Mouse (Mus musculus) limb, embryonic 12.5 days (tissue): ENCODE measurements around the gene Hmgxb4. TPM values are rescaled to one million over a fixed set of nuclear protein-coding genes. Genes with fewer than 3 reads are reported as not detected.

Experiments
- ATAC-seq: fragments of 200-750 bp; cut with Nextera tagmentation; 2 replicates; pipeline ENCODE4 v1.8.0; 2017; ENCODE audit warnings: low read depth, moderate TSS enrichment; ENCODE audit not compliant: insufficient number of reproducible peaks, insufficient read depth, low FRiP score, low TSS enrichment
- H3K27ac ChIP-seq: fragments of 300-500 bp; sonication (generic); 2 replicates; pipeline ENCODE4 v1.5.1; 2016; ENCODE audit warnings: mild to moderate bottlenecking, moderate library complexity
- H3K27me3 ChIP-seq: fragments of 300-500 bp; sonication (generic); 2 replicates; pipeline ENCODE4 v1.6.1; 2016; ENCODE audit warnings: mild to moderate bottlenecking, moderate library complexity
- H3K36me3 ChIP-seq: fragments of 300-500 bp; sonication (generic); 2 replicates; pipeline ENCODE4 v1.6.1; 2016; ENCODE audit warnings: mild to moderate bottlenecking, moderate library complexity
- H3K4me1 ChIP-seq: fragments of 300-500 bp; sonication (generic); replicated peaks from 2 replicates; pipeline ENCODE4 v1.6.1; 2016
- H3K4me2 ChIP-seq: fragments of 300-500 bp; sonication (generic); 2 replicates; pipeline ENCODE4 v1.6.1; 2016; ENCODE audit warnings: mild to moderate bottlenecking, moderate library complexity
- H3K4me3 ChIP-seq: fragments of 300-500 bp; sonication (generic); replicated peaks from 2 replicates; pipeline ENCODE4 v1.5.1; 2016; ENCODE audit warnings: mild to moderate bottlenecking
- H3K9ac ChIP-seq: fragments of 300-500 bp; sonication (generic); replicated peaks from 2 replicates; pipeline ENCODE4 v1.6.1; 2016; ENCODE audit warnings: mild to moderate bottlenecking, moderate library complexity
- H3K9me3 ChIP-seq: fragments of 300-500 bp; sonication (generic); 2 replicates; pipeline ENCODE4 v1.6.1; 2016; ENCODE audit warnings: mild to moderate bottlenecking, moderate library complexity
- WGBS: fragments of 180-500 bp; shearing (Covaris S2); methylation state at CpG from one replicate; pipeline ENCODE4 v1.1.7; 2016; 5-methylcytosine and 5-hydroxymethylcytosine counted together
- polyA plus RNA-seq: library from polyadenylated mRNA; unstranded; fragments of >200 nt; fragmentation: Nextera tagmentation; extraction: Ambion mirVana; gene quantifications from 2 replicates; pipeline ENCODE4 v1.2.1, GENCODE M21; 2016

Hmgxb4 gene
- polyA plus RNA-seq, 1 experiment from 2014 or later = 49.3 TPM

DNA sequence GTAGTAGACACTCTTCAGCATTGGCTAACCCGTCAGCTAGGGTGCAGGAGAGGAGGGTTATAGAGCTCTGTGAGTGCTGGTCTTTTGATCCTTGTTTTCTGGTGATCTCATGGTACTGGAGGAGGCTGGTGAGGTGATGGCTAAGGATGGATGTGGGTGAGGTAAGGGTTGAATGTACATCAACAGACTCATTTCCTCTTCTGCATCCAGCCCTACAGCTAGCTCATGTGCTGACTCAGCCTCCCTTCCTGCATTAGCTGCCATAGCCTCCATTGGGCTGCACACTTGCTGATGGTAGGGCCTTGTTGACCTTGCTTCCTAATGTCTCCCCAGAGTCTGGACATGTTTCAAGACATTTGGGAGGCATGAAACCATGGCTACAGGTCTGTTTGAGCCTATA lies 49.8 kb downstream of the Hmgxb4 start:
- WGBS = 85% methylated on average over 1 of the region's 1 CpGs
- ATAC-seq = no peak

GRCm38 (mm10) chr8:75046303-75046702 lies 53.1 kb downstream of the Hmgxb4 start:
- no peak for ATAC-seq
- WGBS = 100% methylated on average over 1 of the region's 1 CpGs

More for the DNA sequence above, 49.8 kb downstream of the Hmgxb4 start:
- no peak overlapping the region for H3K4me3 ChIP-seq
- H3K4me1 ChIP-seq = peaks cover 5% of the 10 kb centered on the region; the same call in 1 of the 2 replicates
- H3K27me3 ChIP-seq = no peaks in the 10 kb centered on the region
- H3K9me3 ChIP-seq = no peaks in the 10 kb centered on the region
- H3K36me3 ChIP-seq = peaks cover under 1% of the 10 kb centered on the region; the same call in 1 of the 2 replicates
- H3K9ac ChIP-seq = no peak overlapping the region
- no peak overlapping the region for H3K4me2 ChIP-seq
- H3K27ac ChIP-seq = no peak overlapping the region

DNA sequence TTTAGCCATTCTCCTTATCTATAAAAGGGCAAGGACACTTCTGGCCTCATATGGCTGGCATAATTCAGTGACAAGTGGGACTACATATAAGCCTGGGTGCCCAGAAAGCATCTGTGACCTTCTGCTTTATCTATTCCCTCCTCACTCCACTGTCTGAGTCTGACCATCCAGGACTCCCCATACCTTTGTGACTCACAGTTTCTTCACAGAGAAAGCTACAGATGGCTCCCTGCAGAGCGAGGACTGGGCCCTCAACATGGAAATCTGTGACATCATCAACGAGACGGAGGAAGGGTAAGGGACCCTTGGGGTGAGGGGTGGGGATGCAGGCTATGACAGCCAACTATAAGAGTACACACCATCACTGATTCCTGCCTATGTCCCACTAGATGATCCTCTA lies 54.6 kb downstream of the Hmgxb4 start:
- Histone ChIP-seq H3K36me3 (peaks cover 6% of the 10 kb centered on the region; the same call in 1 of the 2 replicates), H3K4me1 (no peaks in the 10 kb centered on the region), H3K9me3 (no peaks in the 10 kb centered on the region), H3K4me2 (no peak overlapping the region), H3K27me3 (no peaks in the 10 kb centered on the region), H3K9ac (no peak overlapping the region), H3K27ac (no peak overlapping the region), H3K4me3 (no peak overlapping the region)
- ATAC-seq = no peak
- 93% methylated on average over 3 of the region's 3 CpGs for WGBS

More at GRCm38 (mm10) chr8:75046303-75046702, 53.1 kb downstream of the Hmgxb4 start:
- Histone ChIP-seq H3K9ac (no peak overlapping the region), H3K4me2 (no peak overlapping the region), H3K27ac (no peak overlapping the region), H3K27me3 (no peaks in the 10 kb centered on the region), H3K36me3 (peaks cover 6% of the 10 kb centered on the region; the same call in 1 of the 2 replicates), H3K9me3 (no peaks in the 10 kb centered on the region), H3K4me3 (no peak overlapping the region), H3K4me1 (no peaks in the 10 kb centered on the region)

DNA sequence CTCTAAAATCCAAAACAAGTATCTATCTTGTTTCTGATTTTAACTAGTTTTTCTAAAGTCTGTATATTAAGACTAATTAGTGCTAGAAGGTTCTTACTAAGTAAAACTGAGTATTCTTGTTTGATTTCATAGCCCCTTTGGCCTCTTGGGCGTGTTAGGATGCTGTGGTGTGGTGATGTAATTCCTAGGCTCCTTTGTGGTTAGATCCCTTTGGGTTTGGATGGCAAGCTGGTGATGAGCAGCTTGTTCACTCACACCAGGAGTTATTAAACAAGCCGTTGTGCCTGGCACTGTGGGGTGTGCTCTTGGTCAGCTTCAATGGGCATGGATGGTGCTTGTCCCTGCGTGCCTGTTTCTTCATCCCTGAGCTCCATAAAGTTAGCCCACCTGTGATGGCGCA lies 60.2 kb downstream of the Hmgxb4 start:
- 82% methylated on average over 4 of the region's 4 CpGs for WGBS
- Histone ChIP-seq H3K4me1 (no peaks in the 10 kb centered on the region), H3K27ac (no peak overlapping the region), H3K4me2 (no peak overlapping the region), H3K27me3 (no peaks in the 10 kb centered on the region), H3K9me3 (no peaks in the 10 kb centered on the region), H3K9ac (no peak overlapping the region), H3K4me3 (no peak overlapping the region), H3K36me3 (peaks cover 12% of the 10 kb centered on the region; the same call in 1 of the 2 replicates)
- ATAC-seq = no peak

GRCm38 (mm10) chr8:75055673-75056072 lies 62.5 kb downstream of the Hmgxb4 start:
- Histone ChIP-seq H3K4me1 (no peaks in the 10 kb centered on the region), H3K27ac (no peak overlapping the region), H3K9me3 (no peaks in the 10 kb centered on the region), H3K36me3 (peaks cover 6% of the 10 kb centered on the region; the same call in 1 of the 2 replicates), H3K9ac (no peak overlapping the region), H3K27me3 (no peaks in the 10 kb centered on the region), H3K4me3 (no peak overlapping the region), H3K4me2 (no peak overlapping the region)
- 100% methylated on average over 2 of the region's 2 CpGs for WGBS
- no peak for ATAC-seq

- no peaks in the 10 kb centered on the region for H3K4me1 ChIP-seq
- no peaks in the 10 kb centered on the region for H3K9me3 ChIP-seq
- WGBS = 76% methylated on average over 6 of the region's 6 CpGs
- no peak for ATAC-seq
- no peak overlapping the region for H3K4me2 ChIP-seq
- H3K9ac ChIP-seq = no peak overlapping the region
- no peak overlapping the region for H3K27ac ChIP-seq
- no peak overlapping the region for H3K4me3 ChIP-seq
- peaks cover 19% of the 10 kb centered on the region for H3K36me3 ChIP-seq
- no peaks in the 10 kb centered on the region for H3K27me3 ChIP-seq
Observed at GRCm38 (mm10) chr8:75060022-75060421, 66.9 kb downstream of the Hmgxb4 start.

GRCm38 (mm10) chr8:75060815-75061214 lies 67.7 kb downstream of the Hmgxb4 start:
- no peaks in the 10 kb centered on the region for H3K27me3 ChIP-seq
- peaks cover 27% of the 10 kb centered on the region for H3K36me3 ChIP-seq
- H3K9ac ChIP-seq = no peak overlapping the region
- H3K27ac ChIP-seq = no peak overlapping the region
- H3K4me2 ChIP-seq = no peak overlapping the region
- H3K4me3 ChIP-seq = no peak overlapping the region
- H3K9me3 ChIP-seq = no peaks in the 10 kb centered on the region
- 83% methylated on average over 2 of the region's 2 CpGs for WGBS
- no peak for ATAC-seq
- no peaks in the 10 kb centered on the region for H3K4me1 ChIP-seq

DNA sequence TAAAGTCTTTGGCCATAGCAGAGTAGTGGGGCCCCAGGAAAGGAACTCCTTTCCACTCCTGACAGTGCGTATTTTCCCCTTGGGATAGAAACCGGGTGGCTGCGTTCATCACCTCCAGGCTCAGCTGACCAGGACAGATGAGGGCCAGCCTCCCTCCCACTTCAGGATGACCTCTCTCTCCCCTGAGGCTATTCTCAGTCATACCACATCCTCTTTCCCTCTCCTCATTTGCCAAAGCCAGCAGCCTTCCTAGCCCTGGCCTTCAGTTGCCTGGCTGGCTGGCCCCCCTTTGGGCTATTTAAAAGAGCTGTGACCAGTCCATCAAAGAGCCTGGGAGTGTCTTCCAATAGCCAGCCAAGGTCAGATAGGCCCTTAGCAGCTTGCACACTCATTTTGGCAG lies 70.1 kb downstream of the Hmgxb4 start:
- Histone ChIP-seq H3K4me2 (no peak overlapping the region), H3K4me1 (no peaks in the 10 kb centered on the region), H3K27me3 (no peaks in the 10 kb centered on the region), H3K4me3 (no peak overlapping the region), H3K27ac (no peak overlapping the region), H3K9ac (no peak overlapping the region), H3K9me3 (no peaks in the 10 kb centered on the region), H3K36me3 (peaks cover 31% of the 10 kb centered on the region)
- WGBS = 83% methylated on average over 3 of the region's 3 CpGs
- no peak for ATAC-seq

- peaks cover 33% of the 10 kb centered on the region for H3K36me3 ChIP-seq
- 88% methylated on average over 3 of the region's 3 CpGs for WGBS
Observed at GRCm38 (mm10) chr8:75064790-75065189, 71.6 kb downstream of the Hmgxb4 start.

DNA sequence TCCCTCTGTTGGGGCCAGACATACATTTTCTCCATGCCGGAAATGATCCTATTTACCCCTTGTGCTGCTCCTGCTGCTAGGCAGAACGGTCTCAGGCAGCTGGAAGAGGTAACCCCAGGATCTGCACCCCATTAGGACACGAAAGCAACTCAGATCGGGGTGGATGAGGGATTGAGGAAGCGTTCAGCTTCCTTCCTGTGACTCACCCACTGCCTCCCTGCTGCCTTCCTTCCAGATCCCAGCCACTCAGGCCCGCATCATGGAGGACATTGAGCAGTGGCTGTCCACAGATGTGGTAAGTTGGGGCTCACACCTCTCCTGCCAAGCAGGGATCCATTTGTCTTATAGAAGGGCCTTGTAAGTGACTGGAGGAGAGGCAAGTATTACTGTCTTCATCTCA lies 74.1 kb downstream of the Hmgxb4 start:
- Histone ChIP-seq H3K4me1 (no peaks in the 10 kb centered on the region), H3K9me3 (no peaks in the 10 kb centered on the region), H3K4me2 (no peak overlapping the region), H3K4me3 (no peak overlapping the region), H3K9ac (no peak overlapping the region), H3K36me3 (peaks cover 30% of the 10 kb centered on the region), H3K27ac (no peak overlapping the region), H3K27me3 (no peaks in the 10 kb centered on the region)
- WGBS = 78% methylated on average over 6 of the region's 6 CpGs
- ATAC-seq = no peak

More at GRCm38 (mm10) chr8:75064790-75065189, 71.6 kb downstream of the Hmgxb4 start:
- no peak overlapping the region for H3K27ac ChIP-seq
- H3K4me2 ChIP-seq = no peak overlapping the region
- H3K9me3 ChIP-seq = no peaks in the 10 kb centered on the region
- no peak overlapping the region for H3K9ac ChIP-seq
- no peak overlapping the region for H3K4me3 ChIP-seq
- no peak for ATAC-seq
- H3K4me1 ChIP-seq = no peaks in the 10 kb centered on the region
- H3K27me3 ChIP-seq = no peaks in the 10 kb centered on the region

DNA sequence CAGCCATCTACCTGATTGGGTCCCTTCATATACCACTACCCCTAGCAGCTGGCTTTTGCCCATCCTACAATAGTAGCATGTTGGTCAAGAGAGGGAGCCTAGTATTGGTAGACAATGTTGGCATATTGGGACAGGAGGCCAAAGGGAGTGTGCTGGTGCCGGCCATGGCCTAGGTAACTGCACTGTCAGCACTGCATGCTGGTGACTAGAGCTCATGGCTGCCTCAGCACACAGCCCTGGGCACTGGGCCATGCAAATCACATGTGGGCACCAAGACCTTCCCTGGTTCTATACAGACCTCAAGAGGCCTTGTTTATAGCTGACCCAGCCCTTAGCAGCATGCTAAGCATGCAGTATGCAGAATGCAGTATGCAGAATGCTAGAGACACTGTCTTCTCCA lies 77.1 kb downstream of the Hmgxb4 start:
- ATAC-seq = no peak
- 88% methylated on average over 1 of the region's 1 CpGs for WGBS

GRCm38 (mm10) chr8:75071627-75072346 lies 78.6 kb downstream of the Hmgxb4 start:
- ATAC-seq = peak; percentile 78

More for the DNA sequence above, 77.1 kb downstream of the Hmgxb4 start:
- Histone ChIP-seq H3K9me3 (no peaks in the 10 kb centered on the region), H3K36me3 (peaks cover 18% of the 10 kb centered on the region), H3K4me1 (no peaks in the 10 kb centered on the region), H3K4me3 (no peak overlapping the region), H3K9ac (no peak overlapping the region), H3K27me3 (no peaks in the 10 kb centered on the region), H3K4me2 (no peak overlapping the region), H3K27ac (no peak overlapping the region)

More at GRCm38 (mm10) chr8:75071627-75072346, 78.6 kb downstream of the Hmgxb4 start:
- Histone ChIP-seq H3K4me2 (no peak overlapping the region), H3K4me1 (no peaks in the 10 kb centered on the region), H3K4me3 (no peak overlapping the region), H3K36me3 (0 out of 2 replicates have a peak, but pooled peaks cover 12% of the 10 kb centered on the region), H3K27ac (no peak overlapping the region), H3K9ac (no peak overlapping the region), H3K27me3 (no peaks in the 10 kb centered on the region), H3K9me3 (no peaks in the 10 kb centered on the region)
- 29% methylated on average over 4 of the region's 4 CpGs for WGBS
